Mouse (Mus musculus): Measurements from ENCODE around the gene Rras. TPM values are rescaled to one million over a fixed set of nuclear protein-coding genes. Genes with fewer than 3 reads are reported as not detected.

Gene Rras
- polyA plus RNA-seq, 1 experiment, result 56.8 TPM

DNA sequence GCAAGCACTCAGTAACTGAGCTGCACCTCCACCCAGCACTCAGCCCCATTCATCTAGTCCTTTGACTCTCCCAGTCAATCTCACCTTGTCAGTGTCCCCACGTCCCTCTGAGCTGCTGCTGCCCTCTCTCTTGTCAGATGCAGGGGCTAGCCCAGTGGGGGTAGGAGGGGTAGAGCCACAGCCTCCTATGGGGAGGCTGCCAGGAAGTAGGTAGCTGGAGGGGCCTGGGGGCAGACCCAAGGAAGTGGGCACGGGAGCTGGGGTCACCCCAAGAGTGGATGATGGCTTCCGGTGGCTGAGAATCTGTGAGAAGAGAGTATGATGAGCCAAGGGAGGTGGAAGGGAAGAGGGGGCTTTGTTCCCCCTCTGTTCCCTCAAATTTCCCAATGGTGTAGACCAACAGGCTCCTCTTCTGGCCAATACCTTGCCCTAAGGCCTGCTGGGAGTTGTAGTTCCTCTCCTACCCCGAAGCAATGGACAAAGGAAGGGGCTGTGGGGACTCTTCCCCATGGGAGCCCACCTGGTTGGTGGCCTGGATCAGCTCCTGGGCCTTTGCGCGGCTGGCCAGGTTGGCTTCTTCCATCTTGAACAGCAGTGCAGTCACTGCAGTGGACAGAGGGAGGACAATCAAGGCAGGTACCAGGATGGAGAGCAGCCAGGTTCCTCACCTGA lies 12.3 kb upstream of the Rras start:
- no peak overlapping the region for H3K4me3 ChIP-seq (ENCODE audit: insufficient read depth, poor library complexity, severe bottlenecking)
- peaks cover 44% of the 10 kb centered on the region for H3K36me3 ChIP-seq (ENCODE audit: control insufficient read depth, insufficient read depth)
- no peaks in the 10 kb centered on the region for H3K27me3 ChIP-seq (ENCODE audit: control insufficient read depth, insufficient read depth, insufficient read length)
- H3K79me2 ChIP-seq (ENCODE audit: control insufficient read depth, insufficient read depth), result peaks cover 31% of the 10 kb centered on the region
- TF ChIP-seq FOSL1 (IDR thresholded peaks at IDR 0.05; ENCODE audit: insufficient read depth, low read length, poor library complexity, severe bottlenecking), result no peak
- no peak for TF ChIP-seq CTCF (IDR thresholded peaks at IDR 0.05; ENCODE audit: control insufficient read depth, insufficient read depth, insufficient read length)
- no peak for TF ChIP-seq MYOD1 (IDR thresholded peaks at IDR 0.05; ENCODE audit: control insufficient read depth, insufficient read length, low read depth)
- no peak for TF ChIP-seq USF1 (IDR thresholded peaks at IDR 0.05; ENCODE audit: low read depth)
- TF ChIP-seq CEBPB (IDR thresholded peaks at IDR 0.05; ENCODE audit: low read depth), result no peak
- TF ChIP-seq MYOG (IDR thresholded peaks at IDR 0.05; ENCODE audit: control insufficient read depth, extremely low read depth, insufficient read length), result no peak
- TF ChIP-seq MAX (IDR thresholded peaks at IDR 0.05), result no peak
- peaks cover 7% of the 10 kb centered on the region for H3K79me3 ChIP-seq (ENCODE audit: low read depth)
- H3ac ChIP-seq (ENCODE audit: control insufficient read depth, insufficient read length, low read depth), result no peak overlapping the region

DNA sequence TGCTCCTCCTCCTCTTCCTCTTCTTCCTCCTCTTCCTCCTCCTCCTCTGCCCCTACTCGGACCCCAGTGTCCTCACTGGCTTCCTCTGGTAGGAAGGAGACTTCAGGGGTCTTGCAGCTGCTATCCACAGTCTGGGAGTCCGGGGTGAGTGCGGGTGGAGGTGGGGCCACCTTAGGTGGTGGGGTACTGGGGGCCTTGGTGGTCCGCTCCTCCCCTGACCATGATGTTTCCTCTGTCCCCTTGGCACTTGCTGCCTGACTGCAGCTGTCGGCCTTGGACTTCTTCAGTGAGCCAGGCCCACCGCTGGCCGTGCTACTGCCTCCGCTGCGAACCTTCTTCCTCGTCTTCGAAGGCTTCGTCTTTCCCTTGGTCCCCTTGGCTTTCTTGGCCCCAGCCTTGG lies 11.3 kb upstream of the Rras start:
- peaks cover 35% of the 10 kb centered on the region for H3K79me2 ChIP-seq (ENCODE audit: control insufficient read depth, insufficient read depth)
- H3K36me3 ChIP-seq (ENCODE audit: control insufficient read depth, insufficient read depth), result peaks cover 42% of the 10 kb centered on the region

DNA sequence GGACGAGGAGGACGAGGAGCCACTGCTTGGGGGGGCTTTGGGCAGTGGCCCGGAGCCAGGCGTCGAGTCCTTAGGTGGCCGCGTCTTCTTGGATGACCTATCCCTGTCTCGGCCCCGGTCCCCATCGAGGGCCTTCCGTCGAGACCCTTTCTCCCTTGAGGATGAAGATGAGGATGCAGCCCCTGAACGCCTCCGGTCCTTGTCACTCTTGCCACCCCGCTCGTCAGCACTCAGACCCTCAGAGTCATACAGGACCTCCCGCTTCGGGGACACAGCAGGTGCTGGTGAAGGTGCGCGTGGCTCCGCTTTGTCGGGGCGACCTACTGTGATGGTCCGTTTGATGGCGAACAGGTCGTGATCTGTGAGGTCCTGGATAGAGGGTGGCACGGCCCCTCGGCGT lies 10.6 kb upstream of the Rras start:
- TF ChIP-seq CTCF (IDR thresholded peaks at IDR 0.05; ENCODE audit: control insufficient read depth, insufficient read depth, insufficient read length) (no peak), CEBPB (IDR thresholded peaks at IDR 0.05; ENCODE audit: low read depth) (no peak)
- Histone ChIP-seq H3K4me3 (ENCODE audit: insufficient read depth, poor library complexity, severe bottlenecking) (no peak overlapping the region), H3ac (ENCODE audit: control insufficient read depth, insufficient read length, low read depth) (no peak overlapping the region), H3K36me3 (ENCODE audit: control insufficient read depth, insufficient read depth) (peaks cover 42% of the 10 kb centered on the region), H3K79me3 (ENCODE audit: low read depth) (peaks cover 9% of the 10 kb centered on the region), H3K27me3 (ENCODE audit: control insufficient read depth, insufficient read depth, insufficient read length) (no peaks in the 10 kb centered on the region), H3K79me2 (ENCODE audit: control insufficient read depth, insufficient read depth) (peaks cover 35% of the 10 kb centered on the region)

More for the DNA sequence above, 11.3 kb upstream of the Rras start:
- H3K27me3 ChIP-seq (ENCODE audit: control insufficient read depth, insufficient read depth, insufficient read length), result no peaks in the 10 kb centered on the region
- peaks cover 7% of the 10 kb centered on the region for H3K79me3 ChIP-seq (ENCODE audit: low read depth)
- TF ChIP-seq MYOD1 (IDR thresholded peaks at IDR 0.05; ENCODE audit: control insufficient read depth, insufficient read length, low read depth) (no peak), FOSL1 (IDR thresholded peaks at IDR 0.05; ENCODE audit: insufficient read depth, low read length, poor library complexity, severe bottlenecking) (no peak), MAX (IDR thresholded peaks at IDR 0.05) (no peak), USF1 (IDR thresholded peaks at IDR 0.05; ENCODE audit: low read depth) (no peak)
- no peak overlapping the region for H3ac ChIP-seq (ENCODE audit: control insufficient read depth, insufficient read length, low read depth)
- no peak overlapping the region for H3K4me3 ChIP-seq (ENCODE audit: insufficient read depth, poor library complexity, severe bottlenecking)

DNA sequence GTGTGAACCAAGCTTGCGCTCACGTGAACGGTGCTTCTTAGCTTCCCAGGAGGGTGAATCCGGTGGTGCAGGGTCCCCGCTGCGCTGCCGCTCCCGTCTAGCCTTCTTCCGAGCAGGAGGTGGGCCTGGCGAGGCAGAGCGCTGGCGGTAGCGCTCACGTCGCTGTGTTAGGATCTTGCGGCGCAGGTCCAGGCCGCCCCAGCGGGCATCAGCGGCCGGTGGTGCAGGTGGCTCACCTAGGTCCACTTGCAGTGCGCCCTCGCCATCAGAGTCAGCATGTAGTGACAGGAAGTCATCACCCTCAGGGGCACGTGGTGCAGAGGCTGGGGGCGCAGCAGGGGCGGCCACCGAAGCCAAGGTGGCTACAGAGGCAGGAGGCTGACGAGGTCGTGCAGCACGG lies 9.9 kb upstream of the Rras start:
- H3K79me3 ChIP-seq (ENCODE audit: low read depth), result peaks cover 13% of the 10 kb centered on the region
- H3K79me2 ChIP-seq (ENCODE audit: control insufficient read depth, insufficient read depth), result peaks cover 41% of the 10 kb centered on the region
- no peak overlapping the region for H3K4me3 ChIP-seq (ENCODE audit: insufficient read depth, poor library complexity, severe bottlenecking)
- peaks cover 47% of the 10 kb centered on the region for H3K36me3 ChIP-seq (ENCODE audit: control insufficient read depth, insufficient read depth)
- no peaks in the 10 kb centered on the region for H3K27me3 ChIP-seq (ENCODE audit: control insufficient read depth, insufficient read depth, insufficient read length)
- H3ac ChIP-seq (ENCODE audit: control insufficient read depth, insufficient read length, low read depth), result no peak overlapping the region
- TF ChIP-seq MYOD1 (IDR thresholded peaks at IDR 0.05; ENCODE audit: control insufficient read depth, insufficient read length, low read depth) (no peak), MAX (IDR thresholded peaks at IDR 0.05) (no peak), USF1 (IDR thresholded peaks at IDR 0.05; ENCODE audit: low read depth) (no peak), MYOG (IDR thresholded peaks at IDR 0.05; ENCODE audit: control insufficient read depth, extremely low read depth, insufficient read length) (no peak), FOSL1 (IDR thresholded peaks at IDR 0.05; ENCODE audit: insufficient read depth, low read length, poor library complexity, severe bottlenecking) (no peak), CTCF (IDR thresholded peaks at IDR 0.05; ENCODE audit: control insufficient read depth, insufficient read depth, insufficient read length) (no peak), CEBPB (IDR thresholded peaks at IDR 0.05; ENCODE audit: low read depth) (no peak)

DNA sequence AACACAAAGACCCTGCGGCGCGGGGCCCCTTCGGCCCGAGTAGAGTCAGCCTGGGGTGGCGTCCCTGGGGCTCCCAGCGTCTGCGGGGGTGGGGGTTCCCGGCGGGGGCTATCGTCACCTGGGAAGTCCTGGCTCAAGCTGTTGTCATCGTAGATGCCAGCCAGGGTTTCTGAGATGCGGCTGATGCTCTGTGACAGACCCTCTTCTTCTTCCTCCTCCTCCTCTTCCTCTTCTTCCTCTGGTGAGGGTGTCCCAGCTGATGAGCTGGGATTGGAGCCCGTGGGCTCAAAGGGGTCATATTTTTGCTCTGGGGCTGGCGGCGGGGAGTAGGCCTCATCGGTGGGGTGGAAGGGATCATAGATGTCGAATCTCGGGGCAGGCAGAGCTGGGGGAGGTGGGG lies 9.3 kb upstream of the Rras start:
- Histone ChIP-seq H3K79me2 (ENCODE audit: control insufficient read depth, insufficient read depth) (peaks cover 47% of the 10 kb centered on the region), H3K27me3 (ENCODE audit: control insufficient read depth, insufficient read depth, insufficient read length) (no peaks in the 10 kb centered on the region), H3K4me3 (ENCODE audit: insufficient read depth, poor library complexity, severe bottlenecking) (no peak overlapping the region), H3K79me3 (ENCODE audit: low read depth) (peaks cover 18% of the 10 kb centered on the region), H3K36me3 (ENCODE audit: control insufficient read depth, insufficient read depth) (peaks cover 46% of the 10 kb centered on the region), H3ac (ENCODE audit: control insufficient read depth, insufficient read length, low read depth) (no peak overlapping the region)
- TF ChIP-seq MYOG (IDR thresholded peaks at IDR 0.05; ENCODE audit: control insufficient read depth, extremely low read depth, insufficient read length), result no peak
- no peak for TF ChIP-seq MAX (IDR thresholded peaks at IDR 0.05)
- no peak for TF ChIP-seq MYOD1 (IDR thresholded peaks at IDR 0.05; ENCODE audit: control insufficient read depth, insufficient read length, low read depth)

DNA sequence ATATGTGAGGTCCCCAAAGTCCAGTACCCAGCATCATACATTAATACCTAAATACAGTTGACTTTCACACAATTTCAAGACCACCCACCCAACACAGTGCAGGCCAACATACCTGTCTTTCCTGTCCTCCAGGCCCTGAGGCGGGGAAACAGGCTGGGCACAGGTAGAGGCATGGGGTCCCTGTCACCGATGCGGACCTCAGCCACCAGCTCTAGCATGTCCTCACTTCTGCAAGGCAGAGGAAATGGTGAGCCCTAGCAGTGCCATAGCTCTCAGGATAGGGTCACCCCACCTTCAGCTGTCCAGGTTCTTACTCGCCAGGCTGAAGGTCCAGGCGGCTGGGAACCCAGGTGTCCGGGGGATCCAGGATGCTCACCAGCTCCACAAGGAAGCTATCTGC lies 5.8 kb upstream of the Rras start:
- H3K79me2 ChIP-seq (ENCODE audit: control insufficient read depth, insufficient read depth), result peaks cover 63% of the 10 kb centered on the region
- peaks cover 34% of the 10 kb centered on the region for H3K36me3 ChIP-seq (ENCODE audit: control insufficient read depth, insufficient read depth)
- no peaks in the 10 kb centered on the region for H3K27me3 ChIP-seq (ENCODE audit: control insufficient read depth, insufficient read depth, insufficient read length)
- H3ac ChIP-seq (ENCODE audit: control insufficient read depth, insufficient read length, low read depth), result no peak overlapping the region
- TF ChIP-seq FOSL1 (IDR thresholded peaks at IDR 0.05; ENCODE audit: insufficient read depth, low read length, poor library complexity, severe bottlenecking) (no peak), MAX (IDR thresholded peaks at IDR 0.05) (no peak), CTCF (IDR thresholded peaks at IDR 0.05; ENCODE audit: control insufficient read depth, insufficient read depth, insufficient read length) (no peak), MYOG (IDR thresholded peaks at IDR 0.05; ENCODE audit: control insufficient read depth, extremely low read depth, insufficient read length) (no peak), MYOD1 (IDR thresholded peaks at IDR 0.05; ENCODE audit: control insufficient read depth, insufficient read length, low read depth) (no peak), USF1 (IDR thresholded peaks at IDR 0.05; ENCODE audit: low read depth) (no peak), CEBPB (IDR thresholded peaks at IDR 0.05; ENCODE audit: low read depth) (no peak)
- H3K79me3 ChIP-seq (ENCODE audit: low read depth), result peaks cover 36% of the 10 kb centered on the region
- H3K4me3 ChIP-seq (ENCODE audit: insufficient read depth, poor library complexity, severe bottlenecking), result no peak overlapping the region

Measured in C2C12 (cell line).